Mouse (Mus musculus) olfactory bulb, adult 2 months (tissue): ENCODE measurements at regions not wholly inside any gene's neighbourhood (a gene's known extent, or its start where the extent isn't known, plus 50 kb on each side); places are given as distances from the start of the nearest gene placed in this dataset.

Experiments used
- CTCF ChIP-seq: fragments of 200-500 bp; IDR thresholded peaks from 2 replicates; pipeline ENCODE4 v1.5.1; 2012; ENCODE audit warnings: low read depth, mild to moderate bottlenecking, low read length, moderate library complexity; ENCODE audit not compliant: insufficient read depth
- POLR2A ChIP-seq: fragments of 200-500 bp; IDR thresholded peaks from 2 replicates; pipeline ENCODE4 v1.6.1; 2012; ENCODE audit warnings: mild to moderate bottlenecking, low read depth, low read length, moderate library complexity; ENCODE audit not compliant: insufficient read depth

DNA sequence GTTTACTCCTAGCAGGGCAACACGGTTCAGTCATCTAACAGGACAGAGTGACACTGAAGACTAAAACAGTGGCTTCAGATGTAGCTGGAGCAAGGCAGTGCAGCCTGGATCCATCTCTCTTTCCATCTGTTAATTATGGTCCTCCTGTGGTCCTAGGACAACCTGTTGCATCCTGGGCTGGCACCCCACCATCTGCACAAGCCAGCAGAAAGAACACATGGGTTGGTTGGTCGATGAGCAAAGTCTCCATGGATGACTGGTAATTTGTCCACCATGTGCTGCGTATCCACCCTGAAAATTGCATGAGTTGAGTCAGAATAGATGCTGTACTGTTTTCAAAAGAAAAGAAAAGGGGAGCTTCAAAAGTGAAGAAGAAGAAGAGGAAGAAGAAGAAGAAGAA lies 138.4 kb upstream of the Tox3 start:
- TF ChIP-seq POLR2A (no peak), CTCF (no peak)
